Mouse (Mus musculus) MEL (cell line): ENCODE results near the gene Myo10. TPM values are rescaled to one million over a fixed set of nuclear protein-coding genes. Genes with fewer than 3 reads are reported as not detected.

Experiments
- DNase-seq: peaks from one replicate; pipeline ENCODE4 v3.0.0; 2011; ENCODE audit warnings: low read depth, low spot score
- H3K27ac ChIP-seq: 2 replicates; pipeline ENCODE4 v1.5.1; 2012; ENCODE audit warnings: low read depth, mild to moderate bottlenecking, control low read depth, low read length, moderate library complexity; ENCODE audit not compliant: control insufficient read depth
- H3K27me3 ChIP-seq, 2 experiments: fragments of 150-350 bp in 1 of 2; sonication (generic) in 1 of 2; 2 replicates each; pipeline ENCODE4 v1.6.1; 2012; ENCODE audit warnings: low read length in 2 of 2, mild to moderate bottlenecking in 2 of 2, improper control_type of control experiment in 1 of 2, moderate library complexity in 1 of 2; ENCODE audit not compliant: insufficient read depth in 2 of 2, control insufficient read depth in 1 of 2
- H3K36me3 ChIP-seq, 2 experiments: 2 replicates each; pipeline ENCODE4 v1.6.1; 2012 to 2014; ENCODE audit warnings: low read length in 2 of 2, improper control_type of control experiment in 1 of 2, inconsistent platforms in 1 of 2, mild to moderate bottlenecking in 1 of 2; ENCODE audit not compliant: insufficient read depth in 2 of 2, control insufficient read depth in 1 of 2
- H3K4me1 ChIP-seq, 2 experiments: fragments of 150-350 bp in 1 of 2; sonication (generic) in 1 of 2; 2 replicates each; pipeline ENCODE4 v1.6.1; 2012; ENCODE audit warnings: low read length in 2 of 2, improper control_type of control experiment in 1 of 2, mild to moderate bottlenecking in 1 of 2; ENCODE audit not compliant: insufficient read depth in 2 of 2, control insufficient read depth in 1 of 2
- H3K4me3 ChIP-seq, 2 experiments: fragments of 150-350 bp in 1 of 2; sonication (generic) in 1 of 2; 2 replicates each; pipeline ENCODE4 v1.5.1; 2012; ENCODE audit warnings: low read depth in 2 of 2, low read length in 2 of 2, mild to moderate bottlenecking in 2 of 2, moderate library complexity in 2 of 2, control low read depth in 1 of 2, improper control_type of control experiment in 1 of 2; ENCODE audit not compliant: control insufficient read depth in 1 of 2, insufficient read depth in 1 of 2
- H3K79me2 ChIP-seq: 2 replicates; pipeline ENCODE4 v1.6.1; 2012; ENCODE audit warnings: mild to moderate bottlenecking, low read length, moderate library complexity; ENCODE audit not compliant: control insufficient read depth, poor library complexity, insufficient read depth
- H3K9ac ChIP-seq: 2 replicates; pipeline ENCODE4 v1.6.1; 2012; ENCODE audit warnings: low read depth, mild to moderate bottlenecking, control low read depth, low read length, moderate library complexity; ENCODE audit not compliant: control insufficient read depth, poor library complexity, severe bottlenecking
- H3K9me3 ChIP-seq: fragments of 150-350 bp; sonication (generic); replicated peaks from 2 replicates; pipeline ENCODE4 v1.6.1; 2012; ENCODE audit warnings: mild to moderate bottlenecking, low read length, improper control_type of control experiment, moderate library complexity; ENCODE audit not compliant: insufficient read depth
- CHD1 ChIP-seq: IDR thresholded peaks from 2 replicates; pipeline ENCODE4 v1.6.1; 2012; ENCODE audit warnings: low read depth, mild to moderate bottlenecking, inconsistent platforms, low read length, improper control_type of control experiment
- CHD2 ChIP-seq: IDR thresholded peaks from 2 replicates; pipeline ENCODE4 v1.6.1; 2011; ENCODE audit warnings: low read length, improper control_type of control experiment
- CTCF ChIP-seq, 3 experiments: IDR thresholded peaks in 2 of 3; conservative IDR thresholded peaks in 1 of 3; 2 replicates each; pipeline ENCODE4 v1.5.1; 2011 to 2012; ENCODE audit warnings: low read length in 3 of 3, low read depth in 2 of 3, mild to moderate bottlenecking in 2 of 3, improper control_type of control experiment in 1 of 3, inconsistent platforms in 1 of 3, mixed read lengths in 1 of 3, moderate library complexity in 1 of 3; ENCODE audit not compliant: control insufficient read depth in 1 of 3, insufficient read depth in 1 of 3, poor library complexity in 1 of 3, severe bottlenecking in 1 of 3
- EP300 ChIP-seq, 2 experiments: IDR thresholded peaks; 2 replicates each; pipeline ENCODE4 v1.6.1; 2011; ENCODE audit warnings: improper control_type of control experiment in 2 of 2, low read length in 2 of 2, low read depth in 1 of 2, mild to moderate bottlenecking in 1 of 2
- GATA1 ChIP-seq: IDR thresholded peaks from 2 replicates; pipeline ENCODE4 v1.6.1; 2011; ENCODE audit warnings: low read depth, low read length, improper control_type of control experiment
- JUND ChIP-seq: IDR thresholded peaks from 2 replicates; pipeline ENCODE4 v1.6.1; 2011; ENCODE audit warnings: low read depth, mild to moderate bottlenecking, improper control_type of control experiment, low read length
- KAT2A ChIP-seq: conservative IDR thresholded peaks from 2 replicates; pipeline ENCODE4 v1.6.1; 2012; ENCODE audit warnings: low read depth, low read length, improper control_type of control experiment, inconsistent platforms
- MAZ ChIP-seq: IDR thresholded peaks from 2 replicates; pipeline ENCODE4 v1.6.1; 2012; ENCODE audit warnings: low read depth, mild to moderate bottlenecking, inconsistent platforms, low read length, improper control_type of control experiment
- NRF1 ChIP-seq: IDR thresholded peaks from 2 replicates; pipeline ENCODE4 v1.6.1; 2014; ENCODE audit warnings: low read depth, mild to moderate bottlenecking, inconsistent platforms, low read length, improper control_type of control experiment, moderate library complexity; ENCODE audit not compliant: poor library complexity, insufficient read depth, severe bottlenecking
- RAD21 ChIP-seq: IDR thresholded peaks from 2 replicates; pipeline ENCODE4 v1.6.1; 2011; ENCODE audit warnings: mild to moderate bottlenecking, low read depth, low read length, improper control_type of control experiment
- RCOR1 ChIP-seq: IDR thresholded peaks from 2 replicates; pipeline ENCODE4 v1.6.1; 2012; ENCODE audit warnings: low read depth, mild to moderate bottlenecking, inconsistent platforms, low read length, improper control_type of control experiment
- SMC3 ChIP-seq: IDR thresholded peaks from 2 replicates; pipeline ENCODE4 v1.6.1; 2011; ENCODE audit warnings: low read depth, low read length, improper control_type of control experiment
- TBP ChIP-seq: IDR thresholded peaks from 2 replicates; pipeline ENCODE4 v1.8.0; 2011; ENCODE audit warnings: low read depth, low read length, improper control_type of control experiment
- USF1 ChIP-seq: IDR thresholded peaks from 2 replicates; pipeline ENCODE4 v1.6.1; 2014; ENCODE audit warnings: low read depth, mild to moderate bottlenecking, inconsistent platforms, low read length, improper control_type of control experiment, moderate library complexity
- USF2 ChIP-seq, 2 experiments: IDR thresholded peaks; 2 replicates each; pipeline ENCODE4 v1.6.1; 2011 to 2012; ENCODE audit warnings: improper control_type of control experiment in 2 of 2, low read length in 2 of 2, borderline replicate concordance in 1 of 2, inconsistent platforms in 1 of 2, low read depth in 1 of 2, mild to moderate bottlenecking in 1 of 2; ENCODE audit not compliant: insufficient read depth in 1 of 2
- ZC3H11A ChIP-seq: IDR thresholded peaks from 2 replicates; pipeline ENCODE4 v1.6.1; 2012; ENCODE audit warnings: low read depth, mild to moderate bottlenecking, inconsistent platforms, low read length, improper control_type of control experiment
- polyA plus RNA-seq, 2 experiments: library from polyadenylated mRNA; stranded (reverse) in 1 of 2; unstranded in 1 of 2; fragments of >175 nt in 1 of 2; fragments of >200 nt in 1 of 2; gene quantifications; 2 replicates each; pipeline versions ENCODE4 v1.2.1 to v1.2.4; 2012; ENCODE audit warnings: low replicate concordance in 2 of 2, low read depth in 1 of 2; ENCODE audit not compliant: insufficient read length in 2 of 2, insufficient read depth in 1 of 2, missing spikeins in 1 of 2
- total RNA-seq: library from RNA; depleted of rRNA; stranded (reverse); fragments of 300-350 nt; gene quantifications from 2 replicates; pipeline ENCODE4 v1.2.3, GENCODE M21; 2012

Myo10 gene
- total and polyA plus RNA-seq, 3 experiments = 0.01 TPM; not detected in 2

GRCm38 (mm10) chr15:25704809-25705585 lies 82.7 kb downstream of the Myo10 start:
- TF ChIP-seq USF1 = no peak
- TF ChIP-seq NRF1 = no peak
- no peak for TF ChIP-seq CHD1
- no peak for TF ChIP-seq SMC3
- no peak for TF ChIP-seq CTCF (IDR thresholded peaks at IDR 0.05 in 2 of 3, conservative IDR thresholded peaks at IDR 0.05 in 1 of 3; ENCODE audit: control insufficient read depth in 1 of 3, insufficient read depth in 1 of 3, low read depth in 2 of 3, low read length in 3 of 3, poor library complexity in 1 of 3, severe bottlenecking in 1 of 3)
- no peak for TF ChIP-seq KAT2A
- TF ChIP-seq ZC3H11A = no peak
- no peak for TF ChIP-seq GATA1
- TF ChIP-seq RCOR1 = no peak
- no peak for TF ChIP-seq MAZ
- TF ChIP-seq USF2 (IDR thresholded peaks at IDR 0.05; ENCODE audit: borderline replicate concordance in 1 of 2, insufficient read depth in 1 of 2, low read depth in 1 of 2, low read length in 2 of 2) = no peak
- TF ChIP-seq, all 39 proteins: peak for 0
- Histone ChIP-seq H3K36me3 (no peaks in the 10 kb centered on the region), H3K9me3 (no peaks in the 10 kb centered on the region), H3K4me1 (no peaks in the 10 kb centered on the region), H3K9ac (no peak overlapping the region), H3K4me3 (no peak overlapping the region), H3K79me2 (no peaks in the 10 kb centered on the region), H3K27ac (no peak overlapping the region), H3K27me3 (no peaks in the 10 kb centered on the region)
- DNase-seq = no peak

DNA sequence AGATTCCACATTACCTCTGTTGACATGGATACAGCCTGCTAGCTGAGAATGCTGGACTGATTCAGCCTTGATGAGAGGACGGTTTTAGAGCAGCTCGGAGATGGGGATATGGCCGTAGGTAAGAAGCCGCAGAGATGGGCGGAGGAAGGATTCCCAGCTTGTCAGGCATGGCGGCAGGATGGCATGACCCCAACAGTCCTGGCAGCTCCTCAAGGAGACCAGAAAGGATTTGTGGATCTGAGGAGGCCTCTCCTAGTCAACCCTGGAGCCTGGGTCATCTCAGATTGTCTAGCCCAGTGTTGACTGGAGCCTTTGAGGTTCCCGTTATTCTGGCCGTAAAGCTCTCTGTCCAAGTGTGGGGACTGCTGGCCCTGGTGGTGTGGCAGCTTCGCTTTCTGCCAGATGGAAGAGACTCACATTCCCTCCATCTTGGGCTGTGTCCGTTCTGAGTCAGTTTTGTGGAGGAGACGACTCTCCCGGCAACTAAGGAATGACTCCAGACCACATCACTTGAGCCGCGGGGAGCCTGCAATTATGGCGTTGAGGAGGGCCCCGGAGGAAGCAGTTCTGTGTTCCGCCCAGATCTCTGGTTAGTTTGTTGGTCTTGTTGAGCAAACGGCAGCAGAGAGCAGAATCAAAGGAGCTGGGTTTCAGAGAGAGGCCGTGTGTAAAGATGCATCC lies 84.7 kb downstream of the Myo10 start:
- no peak for DNase-seq
- H3K79me2 ChIP-seq = no peaks in the 10 kb centered on the region
- no peak overlapping the region for H3K27ac ChIP-seq
- no peak for TF ChIP-seq RAD21
- TF ChIP-seq ZC3H11A = no peak
- TF ChIP-seq JUND = no peak
- TF ChIP-seq CHD2 = no peak
- TF ChIP-seq EP300 (IDR thresholded peaks at IDR 0.05; ENCODE audit: low read depth in 1 of 2, low read length in 2 of 2) = no peak
- TF ChIP-seq RCOR1 = no peak
- no peak for TF ChIP-seq TBP
- H3K9me3 ChIP-seq = no peaks in the 10 kb centered on the region
- H3K9ac ChIP-seq = no peak overlapping the region
- no peaks in the 10 kb centered on the region for H3K27me3 ChIP-seq
- no peaks in the 10 kb centered on the region for H3K36me3 ChIP-seq
- no peak overlapping the region for H3K4me3 ChIP-seq
- no peaks in the 10 kb centered on the region for H3K4me1 ChIP-seq
